Mouse (Mus musculus) heart, embryonic 13.5 days (tissue): Measurements from ENCODE around the gene Slc4a1. TPM values are rescaled to one million over a fixed set of nuclear protein-coding genes. Genes with fewer than 3 reads are reported as not detected.
A peak's percentile ranks its signal among the peaks of the same experiment; 100 is the strongest.

Source experiments
- ATAC-seq: fragments of 200-750 bp; cut with Nextera tagmentation; 2 replicates; pipeline ENCODE4 v1.8.0; 2017; ENCODE audit warnings: moderate TSS enrichment; ENCODE audit not compliant: insufficient number of reproducible peaks, low FRiP score, low TSS enrichment; ENCODE audit errors: extremely low read depth
- H3K27ac ChIP-seq: fragments of 300-500 bp; sonication (generic); replicated peaks from 2 replicates; pipeline ENCODE4 v1.5.1; 2015; ENCODE audit warnings: moderate library complexity, mild to moderate bottlenecking, inconsistent platforms
- H3K27me3 ChIP-seq: fragments of 300-500 bp; sonication (generic); replicated peaks from 2 replicates; pipeline ENCODE4 v1.6.1; 2015; ENCODE audit warnings: mild to moderate bottlenecking, inconsistent platforms
- H3K36me3 ChIP-seq: fragments of 300-500 bp; sonication (generic); 2 replicates; pipeline ENCODE4 v1.6.1; 2015; ENCODE audit warnings: mild to moderate bottlenecking, inconsistent platforms
- H3K4me1 ChIP-seq: fragments of 300-500 bp; sonication (generic); 2 replicates; pipeline ENCODE4 v1.6.1; 2015; ENCODE audit warnings: inconsistent platforms
- H3K4me2 ChIP-seq: fragments of 300-500 bp; sonication (generic); 2 replicates; pipeline ENCODE4 v1.6.1; 2015; ENCODE audit warnings: inconsistent platforms, mild to moderate bottlenecking, moderate library complexity
- H3K4me3 ChIP-seq: fragments of 300-500 bp; sonication (generic); 2 replicates; pipeline ENCODE4 v1.5.1; 2015; ENCODE audit warnings: moderate library complexity, mild to moderate bottlenecking, inconsistent platforms
- H3K9ac ChIP-seq: fragments of 300-500 bp; sonication (generic); 2 replicates; pipeline ENCODE4 v1.6.1; 2015; ENCODE audit warnings: inconsistent platforms, mild to moderate bottlenecking, moderate library complexity
- H3K9me3 ChIP-seq: fragments of 300-500 bp; sonication (generic); 2 replicates; pipeline ENCODE4 v1.6.1; 2016; ENCODE audit warnings: inconsistent platforms
- WGBS: fragments of 180-500 bp; shearing (Covaris S2); methylation state at CpG from one replicate; pipeline ENCODE4 v1.1.7; 2015; ENCODE audit warnings: mixed read lengths; 5-methylcytosine and 5-hydroxymethylcytosine counted together
- polyA plus RNA-seq: library from polyadenylated mRNA; unstranded; fragments of >200 nt; fragmentation: Nextera tagmentation; extraction: Ambion mirVana; gene quantifications from 2 replicates; pipeline ENCODE4 v1.2.1, GENCODE M21; 2015

Slc4a1 gene
- polyA plus RNA-seq, 1 experiment from 2014 or later: 59.5 TPM

DNA sequence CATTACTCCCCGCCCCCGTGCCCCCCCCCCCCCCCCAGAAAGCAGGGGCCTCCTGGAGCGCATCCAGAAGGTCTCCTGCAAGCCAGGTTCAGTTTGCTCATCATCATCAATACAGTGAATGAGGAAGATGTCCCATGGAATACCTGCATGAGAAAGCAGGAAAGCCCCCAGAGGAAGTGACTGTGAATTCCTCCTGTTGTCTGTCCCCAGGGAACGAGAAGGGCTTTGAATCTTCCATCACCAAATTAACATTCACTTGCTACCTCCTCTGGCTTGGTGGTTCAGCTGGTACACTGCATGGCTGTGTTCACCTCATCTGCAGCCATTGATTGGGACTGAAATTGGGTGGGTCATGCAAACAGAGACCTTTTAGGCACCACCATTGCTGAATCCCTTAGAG, 19.1 kb upstream of the Slc4a1 start:
- Histone ChIP-seq H3K9ac (no peak overlapping the region), H3K4me3 (no peak overlapping the region), H3K9me3 (no peaks in the 10 kb centered on the region), H3K36me3 (no peaks in the 10 kb centered on the region), H3K4me1 (no peaks in the 10 kb centered on the region), H3K27me3 (peaks cover 6% of the 10 kb centered on the region; the same call in 1 of the 2 replicates), H3K4me2 (no peak overlapping the region), H3K27ac (no peak overlapping the region)
- ATAC-seq: no peak
- WGBS: 26% methylated on average over 4 of the region's 4 CpGs

DNA sequence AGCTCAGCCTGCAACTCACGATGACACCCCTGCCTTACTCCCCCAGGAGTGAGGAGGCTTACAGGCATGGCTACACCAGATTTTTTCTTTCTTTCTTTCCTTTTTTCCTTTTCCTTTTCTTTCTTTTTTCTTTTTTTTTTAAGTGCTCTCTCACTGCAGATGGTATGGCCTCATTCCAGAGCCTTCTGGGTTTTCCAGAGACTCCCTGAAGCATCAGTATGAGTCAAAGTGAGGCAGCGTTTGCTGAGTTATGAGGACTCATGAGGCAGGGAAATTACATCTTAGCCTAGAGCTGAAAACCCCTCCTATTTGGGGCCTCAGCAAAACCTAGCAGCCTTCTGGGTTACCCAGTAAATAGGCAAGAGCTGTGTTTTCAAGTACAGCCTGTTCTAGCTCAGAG, 18.4 kb upstream of the Slc4a1 start:
- H3K4me3 ChIP-seq: no peak overlapping the region
- no peaks in the 10 kb centered on the region for H3K4me1 ChIP-seq
- no peak for ATAC-seq
- peaks cover 6% of the 10 kb centered on the region; the same call in 1 of the 2 replicates for H3K27me3 ChIP-seq
- 55% methylated on average over 2 of the region's 2 CpGs for WGBS
- no peaks in the 10 kb centered on the region for H3K36me3 ChIP-seq
- no peak overlapping the region for H3K27ac ChIP-seq
- no peak overlapping the region for H3K9ac ChIP-seq
- H3K9me3 ChIP-seq: no peaks in the 10 kb centered on the region
- H3K4me2 ChIP-seq: no peak overlapping the region

GRCm38 (mm10) chr11:102383365-102384136, 17.5 kb upstream of the Slc4a1 start:
- Histone ChIP-seq H3K27me3 (peaks cover 6% of the 10 kb centered on the region; the same call in 1 of the 2 replicates), H3K9me3 (peaks cover 7% of the 10 kb centered on the region), H3K36me3 (no peaks in the 10 kb centered on the region), H3K4me1 (no peaks in the 10 kb centered on the region), H3K4me3 (no peak overlapping the region), H3K4me2 (no peak overlapping the region), H3K9ac (no peak overlapping the region), H3K27ac (no peak overlapping the region)
- WGBS: 50% methylated on average over 1 of the region's 1 CpGs
- ATAC-seq: peak; percentile 51; the same call in 1 of the 2 replicates

DNA sequence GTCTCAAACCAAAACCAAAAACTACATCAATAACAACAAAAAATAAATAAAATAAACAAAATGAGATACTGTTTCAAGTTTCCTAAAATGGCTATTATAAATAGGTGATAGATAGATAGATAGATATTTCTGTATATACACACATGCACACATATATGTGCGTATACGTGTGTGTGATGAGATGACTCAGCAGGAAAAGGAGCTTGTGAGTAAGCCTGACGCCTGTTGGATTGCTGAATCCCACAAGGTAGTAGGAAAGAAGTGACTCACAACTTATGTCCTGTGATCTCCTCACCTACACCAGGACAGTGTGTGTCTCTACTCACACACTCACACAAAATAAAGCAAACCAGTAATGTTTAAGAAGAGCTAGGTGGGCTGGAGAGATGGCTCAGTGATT, 16.8 kb upstream of the Slc4a1 start:
- Histone ChIP-seq H3K27me3 (peaks cover 6% of the 10 kb centered on the region; the same call in 1 of the 2 replicates), H3K27ac (no peak overlapping the region), H3K4me3 (no peak overlapping the region), H3K9ac (no peak overlapping the region), H3K4me1 (no peaks in the 10 kb centered on the region), H3K9me3 (peaks cover 8% of the 10 kb centered on the region), H3K4me2 (no peak overlapping the region), H3K36me3 (no peaks in the 10 kb centered on the region)
- WGBS: 78% methylated on average over 3 of the region's 3 CpGs
- ATAC-seq: no peak

DNA sequence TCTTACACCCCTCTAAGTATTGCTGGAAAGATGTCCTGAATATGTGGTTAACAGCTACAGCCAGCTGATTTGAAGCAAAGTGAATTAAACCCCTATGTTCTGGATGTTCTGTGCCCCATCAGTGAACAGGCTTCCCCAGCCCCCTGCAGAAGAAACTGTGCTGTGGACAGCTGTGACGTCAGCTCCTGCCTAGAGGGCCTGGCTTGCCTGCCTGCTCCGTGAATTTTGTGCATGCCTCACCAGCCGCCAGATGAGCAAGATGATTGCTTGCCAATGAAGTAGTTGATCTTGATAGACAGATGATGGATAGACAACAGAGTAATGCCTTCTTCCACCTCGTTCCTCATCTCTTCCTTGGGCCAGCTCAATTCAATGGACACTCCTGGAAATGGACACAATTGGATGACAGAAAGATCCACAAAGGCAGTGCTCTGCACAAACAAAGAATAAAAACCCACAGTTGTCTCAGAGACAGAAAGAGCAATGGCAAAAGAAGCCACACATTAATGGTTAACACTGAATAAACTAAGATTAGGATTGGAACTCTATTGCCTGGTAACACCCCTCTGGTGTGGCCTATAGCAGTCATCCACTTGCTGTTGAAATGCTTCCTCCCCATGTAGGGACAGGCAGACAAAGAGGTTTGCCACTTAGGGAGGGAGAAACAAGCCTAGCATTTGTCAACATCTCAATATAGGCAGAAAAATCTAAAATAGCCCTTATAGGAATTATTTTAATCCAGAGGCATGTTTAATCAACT, 15.5 kb upstream of the Slc4a1 start:
- peaks cover 2% of the 10 kb centered on the region for H3K4me1 ChIP-seq
- no peaks in the 10 kb centered on the region for H3K36me3 ChIP-seq
- no peak overlapping the region for H3K4me2 ChIP-seq
- no peak for ATAC-seq
- H3K27ac ChIP-seq: no peak overlapping the region
- H3K4me3 ChIP-seq: no peak overlapping the region
- peaks cover 8% of the 10 kb centered on the region for H3K9me3 ChIP-seq
- WGBS: 52% methylated on average over 4 of the region's 4 CpGs
- no peak overlapping the region for H3K9ac ChIP-seq
- H3K27me3 ChIP-seq: peaks cover 6% of the 10 kb centered on the region; the same call in 1 of the 2 replicates

- Histone ChIP-seq H3K27ac (no peak overlapping the region), H3K9ac (no peak overlapping the region), H3K36me3 (no peaks in the 10 kb centered on the region), H3K4me3 (no peak overlapping the region), H3K27me3 (no peaks in the 10 kb centered on the region), H3K4me1 (peaks cover 17% of the 10 kb centered on the region), H3K9me3 (peaks cover 8% of the 10 kb centered on the region), H3K4me2 (no peak overlapping the region)
- 66% methylated on average over 5 of the region's 5 CpGs for WGBS
- ATAC-seq: no peak
These were observed 14.1 kb upstream of the Slc4a1 start for GRCm38 (mm10) chr11:102380091-102380490.

DNA sequence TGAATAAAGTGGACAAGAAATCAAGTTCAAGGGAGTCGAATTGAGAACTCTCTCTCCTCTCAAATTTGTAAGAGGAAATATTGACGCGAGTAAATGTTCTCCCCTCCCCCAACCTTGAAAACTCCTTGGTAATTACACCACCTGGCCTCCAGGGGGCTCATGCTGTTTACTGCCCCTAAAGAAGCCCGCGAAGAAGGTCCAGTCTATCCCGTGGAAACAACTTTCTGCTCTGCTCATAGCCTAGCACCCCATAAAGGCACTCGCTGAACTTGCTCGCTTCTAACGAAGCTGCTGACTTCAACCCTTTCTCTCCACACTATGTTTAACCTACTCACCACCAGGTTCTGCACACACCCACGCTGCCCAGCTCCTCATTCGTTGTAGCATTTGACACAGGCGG, 11.2 kb upstream of the Slc4a1 start:
- Histone ChIP-seq H3K9ac (no peak overlapping the region), H3K4me1 (peaks cover 20% of the 10 kb centered on the region), H3K36me3 (no peaks in the 10 kb centered on the region), H3K9me3 (peaks cover 8% of the 10 kb centered on the region), H3K27ac (peak overlapping the region; percentile 75), H3K27me3 (peaks cover 15% of the 10 kb centered on the region), H3K4me3 (no peak overlapping the region), H3K4me2 (peak overlapping the region; percentile 73)
- ATAC-seq: no peak
- WGBS: 54% methylated on average over 12 of the region's 12 CpGs

DNA sequence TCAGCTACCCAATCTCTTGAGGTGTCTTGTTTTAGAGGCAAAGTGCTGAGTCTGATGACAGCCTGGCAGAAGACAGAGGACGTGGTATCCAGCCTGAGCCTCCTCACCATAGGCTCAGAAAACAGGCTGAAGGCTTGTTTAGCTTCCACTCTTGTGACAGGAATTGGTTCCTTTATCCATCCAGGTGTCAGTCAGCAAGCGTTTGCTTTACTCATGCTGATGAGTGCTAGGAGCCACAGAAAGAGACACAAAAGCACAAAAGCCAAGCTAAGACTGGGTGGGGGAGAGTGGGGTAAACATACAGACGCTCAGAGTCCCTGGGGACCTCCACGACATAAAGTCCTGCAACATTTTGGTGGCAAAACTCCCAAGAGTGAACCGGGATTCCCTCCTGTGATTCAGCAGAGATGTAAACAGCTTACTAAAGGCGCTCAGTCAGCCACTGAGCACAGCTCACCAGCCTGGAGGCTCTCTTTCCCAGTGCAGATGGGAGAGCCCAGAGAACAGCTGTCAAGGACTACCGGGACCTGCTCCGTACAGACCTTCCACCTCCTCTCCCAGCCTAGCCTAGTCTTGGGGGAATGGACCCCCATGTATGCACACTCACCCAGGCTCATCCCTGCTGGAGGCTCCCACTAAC, 10.3 kb upstream of the Slc4a1 start:
- H3K9ac ChIP-seq: peak overlapping the region; percentile 79
- ATAC-seq: no peak; the same call in 1 of the 2 replicates

GRCm38 (mm10) chr11:102375196-102376173, 9.5 kb upstream of the Slc4a1 start:
- H3K36me3 ChIP-seq: no peaks in the 10 kb centered on the region
- peak; percentile 67 for ATAC-seq
- H3K4me3 ChIP-seq: peak overlapping the region; percentile 43
- peak overlapping the region; percentile 73 for H3K4me2 ChIP-seq
- peak overlapping the region; percentile 75 for H3K27ac ChIP-seq
- peaks cover 8% of the 10 kb centered on the region for H3K9me3 ChIP-seq
- 4% methylated on average over 23 of the region's 23 CpGs for WGBS
- peak overlapping the region; percentile 79 for H3K9ac ChIP-seq
- peaks cover 19% of the 10 kb centered on the region for H3K27me3 ChIP-seq
- H3K4me1 ChIP-seq: peaks cover 20% of the 10 kb centered on the region

More for the DNA sequence above, 10.3 kb upstream of the Slc4a1 start:
- Histone ChIP-seq H3K9me3 (peaks cover 8% of the 10 kb centered on the region), H3K4me3 (peak overlapping the region; percentile 43), H3K4me2 (peak overlapping the region; percentile 73), H3K4me1 (peaks cover 20% of the 10 kb centered on the region), H3K36me3 (no peaks in the 10 kb centered on the region), H3K27ac (peak overlapping the region; percentile 75), H3K27me3 (peaks cover 19% of the 10 kb centered on the region)
- WGBS: 22% methylated on average over 8 of the region's 8 CpGs

DNA sequence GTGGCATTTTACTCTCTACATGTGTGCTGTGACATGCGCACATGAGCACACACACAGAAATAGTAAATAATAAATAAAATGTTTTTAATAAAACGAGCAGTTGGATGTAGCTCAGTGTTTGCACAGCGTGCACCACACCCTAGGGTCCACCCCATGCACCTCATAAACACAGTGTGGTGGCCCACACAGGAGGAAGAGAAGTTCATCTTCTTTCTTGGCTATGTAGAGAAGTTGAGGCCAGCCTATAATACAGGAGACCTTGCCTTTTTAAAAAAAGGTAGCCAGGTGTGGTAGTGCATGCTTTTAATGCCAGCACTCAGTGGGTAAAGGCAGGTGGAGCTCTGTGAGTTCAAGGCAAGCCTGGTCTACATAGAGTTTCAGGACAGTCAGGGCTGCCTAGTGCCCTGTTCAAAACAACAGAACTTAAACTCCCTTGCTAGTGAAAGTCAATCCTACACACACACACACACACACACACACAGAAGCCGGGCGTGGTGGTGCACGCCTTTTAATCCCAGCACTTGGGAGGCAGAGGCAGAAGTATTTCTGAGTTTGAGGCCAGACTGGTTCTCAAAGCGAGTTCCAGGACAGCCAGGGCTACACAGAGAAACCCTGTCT, 8.2 kb upstream of the Slc4a1 start:
- peak overlapping the region; percentile 75 for H3K27ac ChIP-seq
- ATAC-seq: no peak
- 75% methylated on average over 7 of the region's 7 CpGs for WGBS
- H3K9me3 ChIP-seq: peaks cover 7% of the 10 kb centered on the region
- peaks cover 25% of the 10 kb centered on the region for H3K4me1 ChIP-seq
- peak overlapping the region; percentile 59; the same call in 1 of the 2 replicates for H3K9ac ChIP-seq
- H3K27me3 ChIP-seq: peaks cover 19% of the 10 kb centered on the region
- H3K36me3 ChIP-seq: no peaks in the 10 kb centered on the region
- peak overlapping the region; percentile 8; the same call in 1 of the 2 replicates for H3K4me3 ChIP-seq
- peak overlapping the region; percentile 73 for H3K4me2 ChIP-seq
